Mouse (Mus musculus) hindbrain, embryonic 13.5 days (tissue): ENCODE data around the gene Car5a. TPM values are rescaled to one million over a fixed set of nuclear protein-coding genes. Genes with fewer than 3 reads are reported as not detected.

Source experiments
- ATAC-seq: fragments of 200-750 bp; cut with Nextera tagmentation; 2 replicates; pipeline ENCODE4 v1.8.0; 2017; ENCODE audit warnings: moderate TSS enrichment; ENCODE audit not compliant: low FRiP score
- H3K27ac ChIP-seq: fragments of 300-500 bp; sonication (generic); 2 replicates; pipeline ENCODE4 v1.5.1; 2015; ENCODE audit warnings: inconsistent platforms, mild to moderate bottlenecking, moderate library complexity
- H3K27me3 ChIP-seq: fragments of 300-500 bp; sonication (generic); 2 replicates; pipeline ENCODE4 v1.6.1; 2015; ENCODE audit warnings: mild to moderate bottlenecking, inconsistent platforms
- H3K36me3 ChIP-seq: fragments of 300-500 bp; sonication (generic); 2 replicates; pipeline ENCODE4 v1.6.1; 2015; ENCODE audit warnings: mild to moderate bottlenecking, inconsistent platforms
- H3K4me1 ChIP-seq: fragments of 300-500 bp; sonication (generic); replicated peaks from 2 replicates; pipeline ENCODE4 v1.6.1; 2015; ENCODE audit warnings: inconsistent platforms
- H3K4me2 ChIP-seq: fragments of 300-500 bp; sonication (generic); 2 replicates; pipeline ENCODE4 v1.6.1; 2015; ENCODE audit warnings: inconsistent platforms, mild to moderate bottlenecking, moderate library complexity
- H3K4me3 ChIP-seq: fragments of 300-500 bp; sonication (generic); 2 replicates; pipeline ENCODE4 v1.5.1; 2015; ENCODE audit warnings: mild to moderate bottlenecking, inconsistent platforms
- H3K9ac ChIP-seq: fragments of 300-500 bp; sonication (generic); 2 replicates; pipeline ENCODE4 v1.6.1; 2015; ENCODE audit warnings: mild to moderate bottlenecking, inconsistent platforms
- H3K9me3 ChIP-seq: fragments of 300-500 bp; sonication (generic); 2 replicates; pipeline ENCODE4 v1.6.1; 2016; ENCODE audit warnings: inconsistent platforms
- WGBS: fragments of 180-500 bp; shearing (Covaris S2); methylation state at CpG from one replicate; pipeline ENCODE4 v1.1.7; 2015; 5-methylcytosine and 5-hydroxymethylcytosine counted together
- polyA plus RNA-seq: library from polyadenylated mRNA; unstranded; fragments of >200 nt; fragmentation: Nextera tagmentation; extraction: Ambion mirVana; gene quantifications from 2 replicates; pipeline ENCODE4 v1.2.1, GENCODE M21; 2015

The Car5a gene
- polyA plus RNA-seq, 1 experiment from 2014 or later, result 0.43 TPM

DNA sequence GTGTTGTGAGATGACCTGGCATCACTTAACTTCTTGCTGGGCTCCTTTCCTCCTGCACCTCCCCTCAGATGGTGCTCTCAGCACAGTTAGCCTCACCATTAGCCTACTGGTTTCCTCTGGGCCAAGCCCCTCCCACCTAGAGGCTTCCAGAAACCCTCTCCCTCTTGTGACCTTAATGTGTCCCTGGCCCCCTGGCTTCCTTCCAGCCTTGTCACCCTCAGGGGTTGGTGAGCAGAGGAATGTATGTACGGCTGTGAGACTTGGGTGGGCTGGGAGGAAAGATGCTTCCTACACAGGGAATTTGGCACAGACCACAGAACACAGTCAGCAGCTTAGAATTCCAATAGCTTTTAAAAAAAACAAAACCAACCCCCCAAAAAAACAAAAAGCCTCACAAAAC lies 63.9 kb downstream of the Car5a start:
- H3K27me3 ChIP-seq, result no peaks in the 10 kb centered on the region
- H3K9ac ChIP-seq, result no peak overlapping the region
- H3K4me2 ChIP-seq, result no peak overlapping the region
- H3K4me3 ChIP-seq, result no peak overlapping the region
- no peak overlapping the region for H3K27ac ChIP-seq
- no peaks in the 10 kb centered on the region for H3K9me3 ChIP-seq
- H3K4me1 ChIP-seq, result peaks cover 12% of the 10 kb centered on the region; the same call in 1 of the 2 replicates
- WGBS, result 50% methylated on average over 1 of the region's 1 CpGs
- ATAC-seq, result no peak
- peaks cover 45% of the 10 kb centered on the region for H3K36me3 ChIP-seq

- ATAC-seq, result no peak
- Histone ChIP-seq H3K9me3 (no peaks in the 10 kb centered on the region), H3K4me3 (no peak overlapping the region), H3K4me1 (peaks cover 12% of the 10 kb centered on the region; the same call in 1 of the 2 replicates), H3K27ac (no peak overlapping the region), H3K27me3 (no peaks in the 10 kb centered on the region), H3K4me2 (no peak overlapping the region), H3K9ac (0 out of 2 replicates have a peak overlapping the region, but pooled peaks have one; percentile 13), H3K36me3 (peaks cover 33% of the 10 kb centered on the region)
- WGBS, result 83% methylated on average over 3 of the region's 3 CpGs
Observed at GRCm38 (mm10) chr8:121879712-121880111, 65.0 kb downstream of the Car5a start.

- H3K27me3 ChIP-seq, result no peaks in the 10 kb centered on the region
- no peak for ATAC-seq
- 83% methylated on average over 7 of the region's 7 CpGs for WGBS
- no peak overlapping the region for H3K9ac ChIP-seq
- H3K36me3 ChIP-seq, result peaks cover 16% of the 10 kb centered on the region
- peaks cover 15% of the 10 kb centered on the region; the same call in 1 of the 2 replicates for H3K4me1 ChIP-seq
- H3K4me3 ChIP-seq, result no peak overlapping the region
- no peak overlapping the region for H3K4me2 ChIP-seq
- no peaks in the 10 kb centered on the region for H3K9me3 ChIP-seq
- no peak overlapping the region for H3K27ac ChIP-seq
Observed at GRCm38 (mm10) chr8:121877828-121878480, 66.8 kb downstream of the Car5a start.

DNA sequence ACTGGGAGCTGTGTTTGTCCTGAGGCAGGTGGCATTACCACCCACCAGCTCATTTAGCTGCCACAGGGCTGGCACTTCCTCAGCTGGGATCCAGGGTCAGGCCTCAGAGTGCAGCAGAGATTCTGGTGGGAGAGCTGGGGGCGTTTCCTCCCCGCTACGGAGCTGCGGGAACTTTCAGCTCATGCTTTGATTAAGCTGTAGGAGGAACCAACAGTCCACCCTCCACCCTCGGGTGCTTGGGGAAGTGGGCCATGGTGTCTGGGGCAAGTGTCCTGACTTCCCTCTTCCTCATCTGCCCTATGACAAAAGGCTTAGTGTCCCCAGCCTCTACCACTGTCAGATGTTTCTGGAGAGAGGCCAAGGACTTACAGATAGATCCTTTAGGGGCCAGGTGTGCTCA lies 67.5 kb downstream of the Car5a start:
- H3K4me1 ChIP-seq, result peaks cover 21% of the 10 kb centered on the region
- no peak overlapping the region for H3K4me2 ChIP-seq
- no peaks in the 10 kb centered on the region for H3K27me3 ChIP-seq
- H3K4me3 ChIP-seq, result no peak overlapping the region
- WGBS, result 69% methylated on average over 5 of the region's 5 CpGs
- ATAC-seq, result no peak
- no peak overlapping the region for H3K27ac ChIP-seq
- H3K9me3 ChIP-seq, result no peaks in the 10 kb centered on the region
- no peak overlapping the region for H3K9ac ChIP-seq
- peaks cover 8% of the 10 kb centered on the region for H3K36me3 ChIP-seq

DNA sequence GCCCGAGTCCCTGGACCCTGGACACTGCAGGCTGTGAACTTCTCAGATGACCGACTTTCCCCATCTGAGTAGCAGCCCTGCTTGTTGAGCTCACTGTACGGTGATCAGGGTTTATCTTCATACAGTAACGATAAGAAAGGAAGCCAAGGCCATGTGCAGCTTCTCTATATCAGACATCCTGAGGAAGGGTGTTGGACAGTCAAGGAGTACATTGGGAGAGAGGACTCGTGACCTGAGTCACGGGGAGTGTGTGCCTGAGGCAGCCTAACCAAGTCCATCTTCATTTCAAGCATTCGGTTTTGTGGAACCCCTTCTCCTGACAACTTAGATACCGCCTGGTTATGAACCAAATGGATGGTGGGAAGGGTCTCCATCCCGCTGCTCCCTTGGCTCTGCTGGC lies 69.2 kb downstream of the Car5a start:
- no peaks in the 10 kb centered on the region for H3K9me3 ChIP-seq
- H3K36me3 ChIP-seq, result no peaks in the 10 kb centered on the region
- no peaks in the 10 kb centered on the region for H3K27me3 ChIP-seq
- no peak overlapping the region for H3K4me2 ChIP-seq
- peaks cover 28% of the 10 kb centered on the region for H3K4me1 ChIP-seq
- H3K27ac ChIP-seq, result no peak overlapping the region
- no peak for ATAC-seq
- 87% methylated on average over 9 of the region's 9 CpGs for WGBS
- no peak overlapping the region for H3K9ac ChIP-seq
- no peak overlapping the region for H3K4me3 ChIP-seq

GRCm38 (mm10) chr8:121875045-121875444 lies 69.7 kb downstream of the Car5a start:
- no peak overlapping the region for H3K4me3 ChIP-seq
- H3K9ac ChIP-seq, result 0 out of 2 replicates have a peak overlapping the region, but pooled peaks have one; percentile 5
- WGBS, result 80% methylated on average over 3 of the region's 3 CpGs
- H3K4me1 ChIP-seq, result peaks cover 28% of the 10 kb centered on the region
- no peak overlapping the region for H3K4me2 ChIP-seq
- H3K27me3 ChIP-seq, result no peaks in the 10 kb centered on the region
- no peak for ATAC-seq
- H3K27ac ChIP-seq, result no peak overlapping the region
- no peaks in the 10 kb centered on the region for H3K9me3 ChIP-seq
- no peaks in the 10 kb centered on the region for H3K36me3 ChIP-seq

DNA sequence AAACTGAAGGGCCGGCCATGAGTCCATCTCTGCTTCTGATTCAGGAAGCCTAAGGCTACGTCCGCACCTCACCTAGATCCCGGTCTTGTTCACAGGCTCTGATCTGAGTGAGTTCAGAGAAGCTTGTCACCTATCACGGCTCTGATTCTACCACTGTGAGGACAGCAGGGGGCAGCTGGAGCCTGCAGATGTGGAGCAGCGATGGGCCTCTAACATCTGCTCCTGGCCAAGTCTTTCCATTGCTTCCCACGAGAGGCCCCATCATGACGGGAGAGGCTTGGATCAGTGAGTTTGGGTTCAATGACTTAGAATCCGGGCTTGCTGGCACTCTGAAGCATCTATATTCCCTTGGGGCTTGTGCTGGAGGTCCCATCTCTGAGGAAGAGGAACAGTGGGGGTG lies 70.7 kb downstream of the Car5a start:
- Histone ChIP-seq H3K27ac (no peak overlapping the region), H3K4me2 (no peak overlapping the region), H3K27me3 (no peaks in the 10 kb centered on the region), H3K36me3 (no peaks in the 10 kb centered on the region), H3K4me1 (peaks cover 22% of the 10 kb centered on the region), H3K9me3 (no peaks in the 10 kb centered on the region), H3K4me3 (no peak overlapping the region), H3K9ac (no peak overlapping the region; the same call in 1 of the 2 replicates)
- WGBS, result 64% methylated on average over 9 of the region's 9 CpGs
- no peak for ATAC-seq

- Histone ChIP-seq H3K9me3 (no peaks in the 10 kb centered on the region), H3K9ac (no peak overlapping the region), H3K36me3 (no peaks in the 10 kb centered on the region), H3K4me3 (no peak overlapping the region), H3K27me3 (no peaks in the 10 kb centered on the region), H3K4me2 (no peak overlapping the region), H3K4me1 (peaks cover 16% of the 10 kb centered on the region), H3K27ac (no peak overlapping the region)
- ATAC-seq, result no peak
- WGBS, result 30% methylated on average over 10 of the region's 10 CpGs
Observed at GRCm38 (mm10) chr8:121871833-121872440, 72.8 kb downstream of the Car5a start.

- 92% methylated on average over 2 of the region's 2 CpGs for WGBS
- no peak overlapping the region for H3K9ac ChIP-seq
- no peak overlapping the region for H3K27ac ChIP-seq
- ATAC-seq, result no peak
- no peaks in the 10 kb centered on the region for H3K36me3 ChIP-seq
- peaks cover 16% of the 10 kb centered on the region for H3K4me1 ChIP-seq
- no peak overlapping the region for H3K4me3 ChIP-seq
- H3K4me2 ChIP-seq, result no peak overlapping the region
- no peaks in the 10 kb centered on the region for H3K9me3 ChIP-seq
- H3K27me3 ChIP-seq, result no peaks in the 10 kb centered on the region
Observed at GRCm38 (mm10) chr8:121870190-121870589, 74.5 kb downstream of the Car5a start.

- Histone ChIP-seq H3K9me3 (no peaks in the 10 kb centered on the region), H3K4me3 (no peak overlapping the region), H3K36me3 (no peaks in the 10 kb centered on the region), H3K4me1 (peaks cover 13% of the 10 kb centered on the region), H3K27ac (no peak overlapping the region), H3K27me3 (no peaks in the 10 kb centered on the region), H3K9ac (no peak overlapping the region), H3K4me2 (no peak overlapping the region)
- 88% methylated on average over 7 of the region's 7 CpGs for WGBS
- no peak for ATAC-seq
Observed at GRCm38 (mm10) chr8:121868896-121869295, 75.8 kb downstream of the Car5a start.

- Histone ChIP-seq H3K4me2 (no peak overlapping the region), H3K4me3 (no peak overlapping the region), H3K36me3 (no peaks in the 10 kb centered on the region), H3K27me3 (no peaks in the 10 kb centered on the region), H3K4me1 (peaks cover 13% of the 10 kb centered on the region), H3K27ac (no peak overlapping the region), H3K9ac (no peak overlapping the region), H3K9me3 (no peaks in the 10 kb centered on the region)
- no peak for ATAC-seq
- 90% methylated on average over 5 of the region's 5 CpGs for WGBS
Observed at GRCm38 (mm10) chr8:121868196-121868595, 76.5 kb downstream of the Car5a start.
